Mouse (Mus musculus) left cerebral cortex, adult 9 months (tissue): Measurements from ENCODE around the gene H2al2b.
"Not testable (repeated sequence)": the region's sequence is repeated elsewhere in the genome, so short reads cannot be mapped to it uniquely, and the experiment has no call there.

Experiments used
- DNase-seq, 2 experiments: peaks; one replicate each; pipeline ENCODE4 v3.0.0; 2022; ENCODE audit warnings: low spot score in 2 of 2

H2al2b gene

DNA sequence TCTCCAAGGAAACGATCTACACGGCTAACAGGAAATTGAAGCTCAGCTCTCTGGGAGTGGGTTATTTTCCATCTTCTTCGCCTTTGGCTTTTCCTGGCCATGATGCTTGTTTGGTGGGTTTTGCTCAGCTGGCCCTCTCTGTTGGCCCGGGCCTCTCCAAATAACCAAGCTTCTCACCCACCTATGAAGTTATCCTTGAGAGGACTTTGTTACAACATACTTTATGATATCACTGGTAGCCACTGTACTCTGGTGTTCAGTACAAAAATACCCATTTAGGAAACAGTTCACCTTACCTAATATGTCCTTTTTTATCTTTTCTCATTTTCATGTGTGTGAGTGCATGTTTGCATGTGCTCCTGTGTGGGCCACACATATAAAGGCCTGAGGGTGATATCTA lies at the start of gene H2al2b:
Gene H2al2b (minus strand): TSS at position 101 of the 400 bp plus-strand sequence.
- not testable (repeated sequence) for DNase-seq
